Mouse (Mus musculus) MN1 (cell line): ENCODE measurements around the gene Srp68.

ENCODE experiments used
- DNase-seq: peaks from one replicate; pipeline ENCODE4 v3.0.0-alpha.2; 2016; ENCODE audit warnings: low spot score

Srp68 gene

GRCm38 (mm10) chr11:116208660-116209059, 65.4 kb downstream of the Srp68 start:
- DNase-seq: no peak

- DNase-seq: no peak
Observed at GRCm38 (mm10) chr11:116206678-116207077, 67.3 kb downstream of the Srp68 start.

GRCm38 (mm10) chr11:116203150-116203549, 70.9 kb downstream of the Srp68 start:
- no peak for DNase-seq

- DNase-seq: no peak
Observed at GRCm38 (mm10) chr11:116201151-116201550, 72.9 kb downstream of the Srp68 start.

- peak; percentile 96 for DNase-seq
Observed at GRCm38 (mm10) chr11:116198639-116199531, 75.1 kb downstream of the Srp68 start, which contains the start of the genes Ten1 and Acox1. Gene Ten1 (plus strand): TSS chr11:116198855. Gene Acox1 (minus strand): TSS chr11:116199045.

- peak; percentile 16 for DNase-seq
Observed at GRCm38 (mm10) chr11:116198132-116198531, 75.9 kb downstream of the Srp68 start.

- DNase-seq: no peak
Observed at GRCm38 (mm10) chr11:116197584-116197906, 76.5 kb downstream of the Srp68 start.

- no peak for DNase-seq
Observed at GRCm38 (mm10) chr11:116196866-116197583, 77.0 kb downstream of the Srp68 start.

GRCm38 (mm10) chr11:116196336-116196735, 77.7 kb downstream of the Srp68 start:
- DNase-seq: no peak

GRCm38 (mm10) chr11:116195252-116195651, 78.8 kb downstream of the Srp68 start:
- DNase-seq: no peak
